In the genomic region with DNA sequence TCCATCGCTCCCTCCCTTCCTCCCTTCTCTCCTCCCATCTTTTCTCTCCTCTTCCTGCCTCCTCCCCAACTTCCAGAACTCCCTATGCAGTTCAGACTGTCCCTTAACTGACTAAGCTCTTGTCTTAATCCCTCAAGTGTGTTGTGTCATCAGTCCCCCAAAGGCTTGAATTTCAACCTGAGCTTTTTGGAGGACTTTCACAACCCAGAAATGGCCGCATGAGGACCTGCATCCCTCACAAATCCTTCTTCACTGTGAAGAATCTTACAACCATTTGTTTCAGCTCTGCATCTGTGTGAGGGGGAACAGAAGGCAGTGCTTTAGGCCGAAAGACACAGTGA, we compare ENCODE assay signal across 10 mouse cellular contexts. TPM values are rescaled to one million over a fixed set of nuclear protein-coding genes. Genes with fewer than 3 reads are reported as not detected.
DNase-seq lines count a peak whose midpoint lies in the region; ATAC-seq and TF ChIP-seq lines count a peak whose summit lies in the region.
"Had no signal": no experiment of that assay in that cellular context is flagged by ENCODE, and none has a peak within 500 bp of the region (broad histone marks: within the 10 kb centered on the region; RNA-seq: fewer than 3 reads in every experiment).

No protein-coding gene starts in this region.

- peak overlapping the region; percentile 70 for H3K4me2 ChIP-seq in heart, embryonic 11.5 days
- H3K4me2 ChIP-seq in forebrain, postnatal 0 days (ENCODE audit: low read depth) = peak overlapping the region; percentile 35; the same call in 1 of the 2 replicates

- peak overlapping the region; percentile 38; the same call in 1 of the 2 replicates for H3K4me3 ChIP-seq in heart, embryonic 11.5 days (ENCODE audit: low read depth, low read length)
- H3K4me3 ChIP-seq in ES-Bruce4 (ENCODE audit: low read depth, low read length) = peak overlapping the region; percentile 30; the same call in 1 of the 2 replicates
- H3K4me3 ChIP-seq in forebrain, postnatal 0 days (ENCODE audit: low read depth, low read length) = no peak overlapping the region
- H3K4me3 ChIP-seq in midbrain, embryonic 10.5 days = peak overlapping the region; percentile 45
- no peak overlapping the region for H3K4me3 ChIP-seq in thymus, adult 2 months (ENCODE audit: control insufficient read depth, insufficient read depth, low read length)
- H3K4me3 ChIP-seq: liver, embryonic 15.5 days had no signal

- no peak for TF ChIP-seq POLR2A in ES-Bruce4 (IDR thresholded peaks at IDR 0.05; ENCODE audit: insufficient read depth, low read length)
- TF ChIP-seq POLR2A in thymus, adult 2 months (IDR thresholded peaks at IDR 0.05; ENCODE audit: control insufficient read depth, extremely low read depth, insufficient read depth, low read length, poor library complexity) = no peak

- H3K27ac ChIP-seq in heart, embryonic 11.5 days (ENCODE audit: low read depth, low read length) = peak overlapping the region; percentile 90
- no peak overlapping the region for H3K27ac ChIP-seq in ES-Bruce4 (ENCODE audit: insufficient read depth, low read length)
- peak overlapping the region; percentile 72 for H3K27ac ChIP-seq in forebrain, postnatal 0 days (ENCODE audit: low read depth, low read length)
- peak overlapping the region; percentile 83 for H3K27ac ChIP-seq in midbrain, embryonic 10.5 days (replicated peaks)
- no peak overlapping the region for H3K27ac ChIP-seq in thymus, adult 2 months (ENCODE audit: control insufficient read depth, insufficient read depth, low read length)
- H3K27ac ChIP-seq: liver, embryonic 15.5 days had no signal

- no peaks in the 10 kb centered on the region for H3K27me3 ChIP-seq in heart, embryonic 11.5 days (ENCODE audit: control insufficient read depth, insufficient read depth, low read length)
- peaks cover 1% of the 10 kb centered on the region; the same call in 1 of the 2 replicates for H3K27me3 ChIP-seq in ES-Bruce4 (ENCODE audit: control insufficient read depth, insufficient read depth, low read length, poor library complexity, severe bottlenecking)
- no peaks in the 10 kb centered on the region for H3K27me3 ChIP-seq in forebrain, postnatal 0 days (ENCODE audit: insufficient read depth, low read length)
- no peaks in the 10 kb centered on the region for H3K27me3 ChIP-seq in midbrain, embryonic 10.5 days (ENCODE audit: low read depth, poor library complexity, severe bottlenecking)
- H3K27me3 ChIP-seq in thymus, adult 2 months (ENCODE audit: control insufficient read depth, insufficient read depth, low read length) = no peaks in the 10 kb centered on the region

- H3K36me3 ChIP-seq in heart, embryonic 11.5 days (ENCODE audit: control insufficient read depth, insufficient read depth, low read length) = no peaks in the 10 kb centered on the region
- H3K36me3 ChIP-seq in ES-Bruce4 (ENCODE audit: control insufficient read depth, insufficient read depth, low read length, poor library complexity, severe bottlenecking) = no peaks in the 10 kb centered on the region
- no peaks in the 10 kb centered on the region for H3K36me3 ChIP-seq in forebrain, postnatal 0 days (ENCODE audit: insufficient read depth)
- H3K36me3 ChIP-seq in midbrain, embryonic 10.5 days = no peaks in the 10 kb centered on the region
- H3K36me3 ChIP-seq in thymus, adult 2 months (ENCODE audit: control insufficient read depth, insufficient read depth, low read length) = no peaks in the 10 kb centered on the region
- H3K36me3 ChIP-seq: liver, embryonic 15.5 days had no signal

- no peak for DNase-seq in heart, adult 8-10 months (ENCODE audit: low spot score)
- DNase-seq in forebrain, postnatal 0 days = no peak
- no peak for DNase-seq in midbrain, embryonic 10.5 days (ENCODE audit: low spot score)
- DNase-seq in thymus, adult 2 months = no peak
- DNase-seq in urinary bladder, postnatal 14 days (ENCODE audit: low spot score) = no peak
- no peak for DNase-seq in layer of hippocampus, postnatal 10 days (ENCODE audit: low spot score in 2 of 2)

- WGBS in heart, embryonic 11.5 days (ENCODE audit: insufficient replicate concordance) = 38% methylated on average over 3 of the region's 3 CpGs
- WGBS in forebrain, postnatal 0 days = 33% methylated on average over 3 of the region's 3 CpGs
- 50% methylated on average over 3 of the region's 3 CpGs for WGBS in midbrain, embryonic 10.5 days
- WGBS in thymus, adult 2 months = 73% methylated on average over 3 of the region's 3 CpGs

- peak overlapping the region; percentile 67; the same call in 1 of the 2 replicates for H3K9ac ChIP-seq in heart, embryonic 11.5 days (ENCODE audit: low read depth, low read length)
- peak overlapping the region; percentile 18; the same call in 1 of the 2 replicates for H3K9ac ChIP-seq in ES-Bruce4 (ENCODE audit: low read depth, poor library complexity, severe bottlenecking)
- peak overlapping the region; percentile 37; the same call in 1 of the 2 replicates for H3K9ac ChIP-seq in forebrain, postnatal 0 days
- H3K9ac ChIP-seq: liver, embryonic 15.5 days had no signal

- H3K9me3 ChIP-seq in heart, embryonic 11.5 days (replicated peaks; ENCODE audit: control insufficient read depth, low read length) = no peaks in the 10 kb centered on the region
- H3K9me3 ChIP-seq in ES-Bruce4 (replicated peaks; ENCODE audit: control insufficient read depth, insufficient read depth, low read length, poor library complexity, severe bottlenecking) = no peaks in the 10 kb centered on the region
- H3K9me3 ChIP-seq in forebrain, postnatal 0 days (ENCODE audit: low read length) = no peaks in the 10 kb centered on the region
- no peaks in the 10 kb centered on the region for H3K9me3 ChIP-seq in midbrain, embryonic 10.5 days (replicated peaks)
- H3K9me3 ChIP-seq: liver, embryonic 15.5 days had no signal

- H3K4me1 ChIP-seq in heart, embryonic 11.5 days (ENCODE audit: control insufficient read depth, insufficient read depth, low read length) = peaks cover 13% of the 10 kb centered on the region
- no peaks in the 10 kb centered on the region for H3K4me1 ChIP-seq in ES-Bruce4 (ENCODE audit: control insufficient read depth, insufficient read depth, low read length)
- peaks cover 8% of the 10 kb centered on the region for H3K4me1 ChIP-seq in forebrain, postnatal 0 days (ENCODE audit: insufficient read depth)
- peaks cover 20% of the 10 kb centered on the region for H3K4me1 ChIP-seq in midbrain, embryonic 10.5 days
- H3K4me1 ChIP-seq in thymus, adult 2 months (replicated peaks; ENCODE audit: control insufficient read depth, insufficient read depth, low read length) = no peaks in the 10 kb centered on the region
- H3K4me1 ChIP-seq: liver, embryonic 15.5 days had no signal

- TF ChIP-seq EP300 in ES-Bruce4 (IDR thresholded peaks at IDR 0.05; ENCODE audit: insufficient read depth, low read depth, low read length) = no peak

- ATAC-seq in heart, embryonic 11.5 days (replicated peaks; ENCODE audit: insufficient number of reproducible peaks, low FRiP score, low TSS enrichment) = no peak
- no peak for ATAC-seq in forebrain, postnatal 0 days

- no peak for TF ChIP-seq CTCF in ES-Bruce4 (IDR thresholded peaks at IDR 0.05; ENCODE audit: low read depth, low read length)
- no peak for TF ChIP-seq CTCF in forebrain, postnatal 0 days (IDR thresholded peaks at IDR 0.05; ENCODE audit: low read depth)
- no peak for TF ChIP-seq CTCF in thymus, adult 2 months (IDR thresholded peaks at IDR 0.05; ENCODE audit: borderline replicate concordance, control insufficient read depth, extremely low read depth, insufficient read depth, low read length, poor library complexity)

RNA-seq across cellular contexts. Expression of a gene that starts 15.4 kb away (rescaled TPM):
- 0.54 TPM in 1 of 2 replicates, not detected in the other for polyA plus RNA-seq in heart, embryonic 11.5 days (2014; fragmentation: Nextera tagmentation; extraction: Ambion mirVana)
- not detected for total RNA-seq in heart, adult 8-10 months (2022)
- 1.9 TPM in 1 of 2 replicates, not detected in the other for polyA plus RNA-seq in ES-Bruce4 (2011; ENCODE audit: insufficient read depth, insufficient read length, low read depth, missing spikeins)
- not detected in 2 replicates for total RNA-seq in forebrain, postnatal 0 days (2014; rRNA removed)
- 0.28 TPM in 1 of 2 replicates, not detected in the other for polyA plus RNA-seq in forebrain, postnatal 0 days (2015; fragmentation: Nextera tagmentation; extraction: Ambion mirVana)
- not detected in 2 replicates for polyA plus RNA-seq in midbrain, embryonic 10.5 days (2016; fragmentation: Nextera tagmentation; extraction: Ambion mirVana)
- 0.27 TPM in 1 of 2 replicates, not detected in the other for polyA plus RNA-seq in thymus, adult 2 months (2012; rRNA removed)
- not detected for total RNA-seq in layer of hippocampus, postnatal 10 days (2021)
- total RNA-seq: common myeloid progenitor, adult 5-6 weeks had no signal
- polyA plus RNA-seq: liver, embryonic 15.5 days had no signal

Comparison
In these comparisons a context has a peak if more than half of its experiments do, and no peak if none do; other contexts are left out.
1. H3K27ac ChIP-seq: peak in heart, embryonic 11.5 days (single experiment), forebrain, postnatal 0 days (single experiment) and midbrain, embryonic 10.5 days (single experiment); none in ES-Bruce4 (single experiment) and thymus, adult 2 months (single experiment).
2. H3K4me3 ChIP-seq: peak in heart, embryonic 11.5 days (single experiment), ES-Bruce4 (single experiment) and midbrain, embryonic 10.5 days (single experiment); none in forebrain, postnatal 0 days (single experiment) and thymus, adult 2 months (single experiment).
3. Peak in every context shown above with its lines, with median percentiles within 50 percentile points of each other: H3K9ac ChIP-seq.